Mouse (Mus musculus): ENCODE measurements at regions not wholly inside any gene's neighbourhood (a gene's known extent, or its start where the extent isn't known, plus 50 kb on each side); places are given as distances from the start of the nearest gene placed in this dataset.

GRCm38 (mm10) chr14:62003013-62003781, 289.2 kb upstream of the Rnaseh2b start:
- DNase-seq = peak; percentile 55 to 70

GRCm38 (mm10) chr14:62003797-62004196, 288.6 kb upstream of the Rnaseh2b start:
- DNase-seq = no peak

- DNase-seq = no peak
These were observed 283.7 kb upstream of the Rnaseh2b start for GRCm38 (mm10) chr14:62008707-62009106.

GRCm38 (mm10) chr14:62018804-62019203, 273.6 kb upstream of the Rnaseh2b start:
- no peak for DNase-seq

- no peak for DNase-seq
These were observed 271.4 kb upstream of the Rnaseh2b start for GRCm38 (mm10) chr14:62020996-62021395.

GRCm38 (mm10) chr14:62022193-62022592, 270.2 kb upstream of the Rnaseh2b start:
- no peak for DNase-seq

- no peak for DNase-seq
These were observed 269.4 kb upstream of the Rnaseh2b start for GRCm38 (mm10) chr14:62023022-62023421.

- peak; percentile 22 to 59 for DNase-seq
These were observed 264.6 kb upstream of the Rnaseh2b start for GRCm38 (mm10) chr14:62027751-62028279.

- peak in 1 of 2 experiments; percentile 26 for DNase-seq
These were observed 262.3 kb upstream of the Rnaseh2b start for GRCm38 (mm10) chr14:62030059-62030458.

- DNase-seq = no peak
These were observed 258.7 kb upstream of the Rnaseh2b start for GRCm38 (mm10) chr14:62033661-62034060.

GRCm38 (mm10) chr14:62034664-62035063, 257.7 kb upstream of the Rnaseh2b start:
- DNase-seq = no peak

GRCm38 (mm10) chr14:62035416-62035815, 257.0 kb upstream of the Rnaseh2b start:
- DNase-seq = no peak

- DNase-seq = no peak
These were observed 254.9 kb upstream of the Rnaseh2b start for GRCm38 (mm10) chr14:62037514-62037913.

GRCm38 (mm10) chr14:62037917-62038316, 254.5 kb upstream of the Rnaseh2b start:
- DNase-seq = no peak

GRCm38 (mm10) chr14:62042305-62043116, 249.9 kb upstream of the Rnaseh2b start:
- peak; percentile 43 to 69 for DNase-seq

GRCm38 (mm10) chr14:62043117-62043422, 249.3 kb upstream of the Rnaseh2b start:
- DNase-seq = no peak

GRCm38 (mm10) chr14:62050941-62051340, 241.4 kb upstream of the Rnaseh2b start:
- DNase-seq = no peak

GRCm38 (mm10) chr14:62051923-62052322, 240.5 kb upstream of the Rnaseh2b start:
- DNase-seq = no peak

- no peak for DNase-seq
These were observed 239.4 kb upstream of the Rnaseh2b start for GRCm38 (mm10) chr14:62053004-62053403.

GRCm38 (mm10) chr14:62057096-62057495, 235.3 kb upstream of the Rnaseh2b start:
- peak; percentile 32 to 40 for DNase-seq

- no peak for DNase-seq
These were observed 234.3 kb upstream of the Rnaseh2b start for GRCm38 (mm10) chr14:62058100-62058499.

- DNase-seq = no peak
These were observed 221.2 kb upstream of the Rnaseh2b start for GRCm38 (mm10) chr14:62071140-62071539.

GRCm38 (mm10) chr14:62084047-62084446, 208.3 kb upstream of the Rnaseh2b start:
- DNase-seq = no peak

- DNase-seq = no peak
These were observed 204.2 kb upstream of the Rnaseh2b start for GRCm38 (mm10) chr14:62088174-62088573.
